Mouse (Mus musculus) kidney, adult 2 months (tissue): ENCODE results near the gene Sf3b1.

ENCODE experiments used
- CTCF ChIP-seq: fragments of 200-500 bp; conservative IDR thresholded peaks from 2 replicates; pipeline ENCODE4 v1.5.1; 2011; ENCODE audit warnings: low read depth, mild to moderate bottlenecking, control low read depth, low read length, moderate library complexity, mixed read lengths; ENCODE audit not compliant: insufficient read depth, insufficient read length
- POLR2A ChIP-seq: fragments of 200-500 bp; IDR thresholded peaks from one replicate; pipeline ENCODE4 v1.6.1; 2011; ENCODE audit warnings: low read depth, low read length, control low read depth

DNA sequence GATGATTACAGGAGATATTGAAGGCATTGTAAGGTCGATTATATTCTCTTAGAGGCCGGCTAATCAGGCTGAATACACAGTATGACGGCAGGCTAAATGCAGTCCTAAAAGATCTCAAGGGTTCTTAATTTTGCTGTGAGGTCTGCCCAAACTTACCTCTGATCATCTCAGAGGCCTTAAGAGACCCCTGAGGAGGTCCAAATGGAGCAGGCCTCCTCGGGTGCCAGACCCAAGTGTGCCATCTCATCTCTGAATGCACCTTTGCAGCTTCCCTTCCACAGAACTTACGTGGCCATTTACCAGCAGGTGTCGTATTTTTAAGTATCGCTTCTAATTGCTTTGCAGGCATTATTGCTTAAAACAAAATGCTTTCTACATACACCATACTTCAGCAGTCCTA lies 43.1 kb downstream of the Sf3b1 start:
- TF ChIP-seq POLR2A, result no peak
- no peak for TF ChIP-seq CTCF
